Mouse (Mus musculus) cerebellum, adult 2 months (tissue): ENCODE results near the gene Lce3b.

Experiments
- CTCF ChIP-seq: fragments of 200-500 bp; IDR thresholded peaks from 2 replicates; pipeline ENCODE4 v1.5.1; 2011; ENCODE audit warnings: low read depth, mild to moderate bottlenecking, control low read depth, low read length, moderate library complexity, borderline replicate concordance; ENCODE audit not compliant: insufficient read depth
- POLR2A ChIP-seq: fragments of 200-500 bp; IDR thresholded peaks from 2 replicates; pipeline ENCODE4 v1.6.1; 2011; ENCODE audit warnings: low read length, control low read depth, borderline replicate concordance; ENCODE audit not compliant: insufficient read depth

DNA sequence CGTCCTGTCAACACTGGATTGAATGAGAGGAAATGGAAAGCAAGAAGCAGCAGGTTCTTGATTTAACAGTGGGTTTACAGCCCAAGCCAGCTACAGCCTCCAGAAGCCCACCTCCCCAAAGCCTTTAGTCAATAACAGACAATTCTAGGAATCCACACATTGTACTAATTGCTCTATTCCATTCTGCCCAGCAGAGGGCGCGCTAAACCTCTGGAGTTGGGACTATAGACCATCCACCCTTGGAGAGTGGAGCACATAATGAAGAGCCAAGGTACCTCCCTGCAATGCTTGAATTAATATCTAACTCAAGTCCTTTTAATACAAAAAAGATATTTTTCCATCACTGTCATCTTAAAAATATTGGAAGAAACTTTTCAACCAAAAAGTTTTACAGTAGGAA, 29.8 kb upstream of the Lce3b start:
- TF ChIP-seq POLR2A (no peak), CTCF (peak; percentile 16; the same call in 1 of the 2 replicates)
